Mouse (Mus musculus) forebrain, embryonic 11.5 days (tissue): Measurements from ENCODE around the gene Ccdc113. TPM values are rescaled to one million over a fixed set of nuclear protein-coding genes. Genes with fewer than 3 reads are reported as not detected.

ENCODE experiments used
- ATAC-seq: fragments of 200-750 bp; cut with Nextera tagmentation; replicated peaks from 2 replicates; pipeline ENCODE4 v1.8.0; 2017; ENCODE audit warnings: moderate TSS enrichment; ENCODE audit not compliant: low FRiP score
- DNase-seq: peaks from one replicate; pipeline ENCODE4 v3.0.0-alpha.2; 2017; ENCODE audit warnings: low spot score
- H3K27ac ChIP-seq: fragments of 300-500 bp; sonication (generic); 2 replicates; pipeline ENCODE4 v1.5.1; 2014; ENCODE audit warnings: low read depth, low read length
- H3K27me3 ChIP-seq: fragments of 300-500 bp; sonication (generic); 2 replicates; pipeline ENCODE4 v1.6.1; 2014; ENCODE audit warnings: mild to moderate bottlenecking, low read length, mixed read lengths; ENCODE audit not compliant: control insufficient read depth, insufficient read depth
- H3K36me3 ChIP-seq: fragments of 300-500 bp; sonication (generic); 2 replicates; pipeline ENCODE4 v1.6.1; 2014; ENCODE audit warnings: mild to moderate bottlenecking, low read length, moderate library complexity, mixed read lengths; ENCODE audit not compliant: control insufficient read depth, insufficient read depth
- H3K4me1 ChIP-seq: fragments of 300-500 bp; sonication (generic); replicated peaks from 2 replicates; pipeline ENCODE4 v1.6.1; 2014; ENCODE audit warnings: low read length, mixed read lengths; ENCODE audit not compliant: control insufficient read depth, insufficient read depth
- H3K4me2 ChIP-seq: fragments of 300-500 bp; sonication (generic); 2 replicates; pipeline ENCODE4 v1.6.1; 2014; ENCODE audit warnings: low read depth, mild to moderate bottlenecking, low read length, moderate library complexity, mixed read lengths; ENCODE audit not compliant: severe bottlenecking
- H3K4me3 ChIP-seq: fragments of 300-500 bp; sonication (generic); 2 replicates; pipeline ENCODE4 v1.5.1; 2014; ENCODE audit warnings: low read depth, low read length
- H3K9ac ChIP-seq: fragments of 300-500 bp; sonication (generic); 2 replicates; pipeline ENCODE4 v1.6.1; 2014; ENCODE audit warnings: low read length
- H3K9me3 ChIP-seq: fragments of 300-500 bp; sonication (generic); 2 replicates; pipeline ENCODE4 v1.6.1; 2016; ENCODE audit warnings: low read length, mixed read lengths; ENCODE audit not compliant: control insufficient read depth
- WGBS: fragments of 180-500 bp; shearing (Covaris S2); extraction: QIAGEN DNeasy Blood & Tissue Kit; methylation state at CpG from one replicate; pipeline ENCODE4 v1.1.7; 2014; 5-methylcytosine and 5-hydroxymethylcytosine counted together
- polyA plus RNA-seq: library from polyadenylated mRNA; unstranded; fragments of >200 nt; fragmentation: Nextera tagmentation; extraction: Ambion mirVana; gene quantifications from 2 replicates; pipeline ENCODE4 v1.2.1, GENCODE M21; 2014

Ccdc113 gene
- polyA plus RNA-seq, 1 experiment from 2014 or later: not detected

DNA sequence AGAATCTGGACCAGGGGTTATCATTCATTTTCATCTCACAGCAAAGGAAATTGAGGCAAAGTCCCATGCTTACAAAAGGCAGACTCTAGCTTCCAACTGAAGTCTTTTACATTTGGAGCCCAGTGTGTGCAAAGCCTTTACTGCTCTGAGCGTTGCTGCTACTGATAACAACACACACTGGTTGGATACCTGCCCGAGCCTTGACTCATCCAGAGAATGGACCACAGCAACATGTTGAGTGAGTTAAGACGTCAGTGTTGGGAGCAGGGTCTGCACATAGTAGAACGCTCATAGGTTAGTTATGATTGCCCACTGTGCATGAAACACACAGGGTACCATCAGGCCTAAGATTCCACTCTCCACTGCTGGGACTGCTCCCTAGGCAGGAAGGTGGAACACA is 9.9 kb upstream of the Ccdc113 start:
- Histone ChIP-seq H3K4me3 (no peak overlapping the region), H3K36me3 (no peaks in the 10 kb centered on the region), H3K27ac (no peak overlapping the region), H3K9ac (no peak overlapping the region), H3K4me1 (no peaks in the 10 kb centered on the region), H3K4me2 (no peak overlapping the region), H3K9me3 (no peaks in the 10 kb centered on the region), H3K27me3 (no peaks in the 10 kb centered on the region)
- WGBS: 89% methylated on average over 4 of the region's 4 CpGs
- no peak for DNase-seq
- ATAC-seq: no peak

DNA sequence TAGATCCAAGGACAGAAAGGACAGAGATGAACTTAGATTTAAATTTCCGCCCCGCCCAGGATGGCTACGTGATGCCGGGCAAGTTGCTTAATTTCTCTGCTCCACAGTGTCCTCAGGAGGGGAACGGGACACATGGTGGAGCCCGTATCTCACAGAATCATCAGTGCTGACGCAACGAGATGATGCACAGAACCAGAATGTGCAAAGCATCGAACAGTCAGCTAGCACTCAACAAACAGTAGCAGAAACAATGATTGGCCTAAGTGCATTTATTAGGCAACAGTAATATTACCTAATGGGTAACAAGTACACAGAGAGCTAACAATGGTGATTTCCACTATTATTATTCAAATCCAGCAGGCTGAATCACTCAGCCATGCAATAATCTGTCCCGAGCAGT is 5.7 kb upstream of the Ccdc113 start:
- no peak overlapping the region for H3K4me2 ChIP-seq
- no peaks in the 10 kb centered on the region for H3K36me3 ChIP-seq
- no peak overlapping the region for H3K27ac ChIP-seq
- H3K9ac ChIP-seq: no peak overlapping the region
- no peak for ATAC-seq
- no peaks in the 10 kb centered on the region for H3K9me3 ChIP-seq
- H3K4me1 ChIP-seq: no peaks in the 10 kb centered on the region
- WGBS: 83% methylated on average over 10 of the region's 10 CpGs
- DNase-seq: no peak
- H3K27me3 ChIP-seq: no peaks in the 10 kb centered on the region
- no peak overlapping the region for H3K4me3 ChIP-seq

DNA sequence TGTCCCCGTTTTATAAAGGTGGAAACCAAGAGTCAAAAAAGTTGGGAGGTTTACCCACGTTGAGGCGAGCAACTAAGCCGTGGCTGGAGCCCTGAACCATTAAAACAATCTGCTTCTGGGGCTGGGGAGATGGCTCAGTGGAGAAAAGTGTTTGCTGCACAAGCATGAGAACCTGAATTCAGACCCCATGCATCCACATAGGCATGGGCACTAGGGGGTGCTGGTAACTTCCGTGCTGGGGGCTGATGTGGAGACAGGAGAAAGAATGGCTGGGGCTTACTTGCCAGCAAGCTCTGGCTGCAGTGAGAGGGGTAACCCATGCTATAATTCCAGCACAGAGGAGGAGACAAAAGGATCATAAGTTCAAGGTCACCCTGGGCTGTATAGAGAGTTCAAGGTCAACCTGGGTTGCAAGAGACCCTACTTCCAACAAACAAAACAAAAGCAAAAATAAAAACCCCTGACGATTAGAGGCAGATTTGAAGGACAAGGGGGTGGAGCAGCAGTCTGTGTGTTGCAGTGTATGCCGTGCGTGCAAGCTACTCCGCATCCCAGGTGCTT is 5.1 kb upstream of the Ccdc113 start:
- ATAC-seq: no peak
- DNase-seq: no peak
- H3K9me3 ChIP-seq: no peaks in the 10 kb centered on the region
- no peak overlapping the region for H3K4me2 ChIP-seq
- no peaks in the 10 kb centered on the region for H3K4me1 ChIP-seq
- no peaks in the 10 kb centered on the region for H3K36me3 ChIP-seq
- no peak overlapping the region for H3K9ac ChIP-seq
- H3K4me3 ChIP-seq: no peak overlapping the region
- no peak overlapping the region for H3K27ac ChIP-seq
- no peaks in the 10 kb centered on the region for H3K27me3 ChIP-seq
- WGBS: 65% methylated on average over 9 of the region's 9 CpGs

DNA sequence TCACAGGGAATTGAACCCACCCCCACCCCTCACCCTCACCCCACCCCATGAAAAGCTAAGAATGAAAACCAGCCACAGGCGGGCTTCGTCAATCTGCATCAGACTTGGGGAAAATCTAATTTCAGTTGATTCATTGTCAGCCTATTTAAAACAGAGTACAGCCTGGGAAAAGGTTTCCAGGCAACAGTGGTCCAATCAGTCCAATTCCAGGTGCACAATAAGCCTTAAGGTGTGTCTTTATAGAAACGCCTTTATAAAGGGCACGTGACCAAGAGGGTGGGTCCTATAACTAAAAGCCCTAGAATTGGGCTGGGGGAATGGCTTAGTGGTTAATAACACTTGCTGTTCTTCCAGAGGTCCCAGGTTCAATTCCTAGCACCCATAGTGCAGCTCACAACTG is 1.7 kb upstream of the Ccdc113 start:
- Histone ChIP-seq H3K4me2 (no peak overlapping the region), H3K4me1 (no peaks in the 10 kb centered on the region), H3K4me3 (no peak overlapping the region), H3K36me3 (no peaks in the 10 kb centered on the region), H3K27me3 (no peaks in the 10 kb centered on the region), H3K27ac (no peak overlapping the region), H3K9me3 (no peaks in the 10 kb centered on the region), H3K9ac (no peak overlapping the region)
- WGBS: 63% methylated on average over 4 of the region's 4 CpGs
- no peak for DNase-seq
- no peak for ATAC-seq

DNA sequence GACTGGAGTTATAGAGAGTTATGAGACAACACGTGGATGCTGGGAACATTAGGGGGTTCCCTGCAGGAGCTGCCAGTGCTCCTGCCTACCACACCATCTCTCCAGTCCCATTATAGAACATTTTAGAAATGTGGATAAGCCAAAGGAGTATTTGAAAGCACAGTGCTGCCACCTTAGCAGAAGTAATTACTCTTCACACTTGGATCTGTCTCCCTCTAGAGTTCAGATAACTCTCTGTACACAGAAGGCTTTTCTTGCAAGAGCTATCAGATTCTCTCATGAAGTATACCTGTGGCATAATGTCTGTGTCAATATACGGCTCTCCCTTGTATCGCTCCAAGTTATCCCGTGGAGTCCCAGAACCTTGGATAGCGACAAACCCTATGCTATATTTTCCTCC is 5.6 kb downstream of the Ccdc113 start:
- no peak overlapping the region for H3K9ac ChIP-seq
- DNase-seq: no peak
- no peak overlapping the region for H3K4me3 ChIP-seq
- no peak overlapping the region for H3K4me2 ChIP-seq
- H3K4me1 ChIP-seq: no peaks in the 10 kb centered on the region
- no peak overlapping the region for H3K27ac ChIP-seq
- WGBS: 85% methylated on average over 5 of the region's 5 CpGs
- H3K27me3 ChIP-seq: no peaks in the 10 kb centered on the region
- no peaks in the 10 kb centered on the region for H3K36me3 ChIP-seq
- no peaks in the 10 kb centered on the region for H3K9me3 ChIP-seq
- no peak for ATAC-seq

DNA sequence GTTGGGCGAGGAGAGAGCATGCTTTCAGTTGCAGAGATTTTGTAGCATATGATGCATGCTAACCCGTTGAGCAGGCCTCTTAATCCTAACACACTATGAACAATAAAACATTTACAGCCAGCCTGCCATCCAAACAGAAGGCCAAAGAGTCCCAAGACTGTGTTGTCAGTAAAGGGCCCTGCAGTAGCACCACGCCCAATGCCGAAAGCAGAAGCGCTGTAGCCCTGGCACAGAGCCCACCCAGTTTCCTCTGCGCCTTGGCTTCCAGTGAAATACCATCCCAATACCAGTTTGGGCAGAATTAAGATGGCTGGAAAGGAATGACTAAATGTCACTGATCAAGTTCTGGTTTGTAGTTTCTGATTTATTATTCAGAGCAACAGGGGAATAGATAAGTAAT is 8.3 kb downstream of the Ccdc113 start:
- H3K36me3 ChIP-seq: no peaks in the 10 kb centered on the region
- H3K27me3 ChIP-seq: no peaks in the 10 kb centered on the region
- WGBS: 89% methylated on average over 6 of the region's 6 CpGs
- no peak overlapping the region for H3K9ac ChIP-seq
- H3K9me3 ChIP-seq: no peaks in the 10 kb centered on the region
- no peak overlapping the region for H3K4me2 ChIP-seq
- no peak overlapping the region for H3K4me3 ChIP-seq
- H3K4me1 ChIP-seq: no peaks in the 10 kb centered on the region
- ATAC-seq: no peak
- no peak overlapping the region for H3K27ac ChIP-seq
- no peak for DNase-seq

DNA sequence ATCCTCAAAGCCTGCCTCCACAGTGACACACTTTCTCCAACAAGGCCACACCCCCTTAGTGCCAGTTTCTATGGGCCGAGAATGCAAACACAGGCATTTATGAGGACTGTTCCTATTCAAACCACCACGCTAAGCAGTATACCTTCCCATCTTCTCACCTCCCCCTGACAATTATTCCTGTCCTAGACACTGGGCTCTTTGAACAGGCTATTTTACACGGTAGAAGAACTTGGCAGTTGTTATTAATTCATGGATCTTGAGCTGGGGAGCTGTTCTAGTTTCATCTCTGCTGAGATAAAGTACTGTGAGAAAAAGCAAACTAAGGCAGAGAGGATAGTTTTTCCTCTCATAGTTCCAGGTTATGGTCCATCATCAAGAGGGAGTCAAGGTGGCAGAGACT is 9.2 kb downstream of the Ccdc113 start:
- Histone ChIP-seq H3K27ac (no peak overlapping the region), H3K9ac (no peak overlapping the region), H3K9me3 (no peaks in the 10 kb centered on the region), H3K4me1 (no peaks in the 10 kb centered on the region), H3K36me3 (no peaks in the 10 kb centered on the region), H3K4me2 (no peak overlapping the region), H3K27me3 (no peaks in the 10 kb centered on the region), H3K4me3 (no peak overlapping the region)
- DNase-seq: no peak
- WGBS: 80% methylated on average over 3 of the region's 3 CpGs
- ATAC-seq: no peak

DNA sequence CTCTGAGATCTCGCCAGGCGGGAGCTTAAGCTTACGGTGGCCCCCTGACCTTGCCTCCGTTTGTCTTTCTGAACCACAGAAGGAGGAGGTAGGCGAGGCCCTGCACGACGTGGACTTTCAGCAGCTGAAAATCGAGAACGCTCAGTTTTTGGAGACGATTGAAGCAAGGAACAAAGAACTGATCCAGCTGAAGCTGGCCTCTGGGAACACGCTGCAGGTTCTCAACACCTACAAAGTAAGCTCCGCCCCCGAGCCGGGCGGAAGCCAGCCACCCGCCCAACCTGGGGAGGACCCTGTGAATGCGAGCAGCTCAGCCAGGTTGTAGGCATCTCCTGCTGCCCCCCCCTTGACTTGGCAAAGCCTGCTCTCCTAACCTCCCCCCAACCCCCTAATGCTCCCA is 11.9 kb downstream of the Ccdc113 start:
- H3K9me3 ChIP-seq: no peaks in the 10 kb centered on the region
- no peaks in the 10 kb centered on the region for H3K4me1 ChIP-seq
- H3K9ac ChIP-seq: no peak overlapping the region
- no peaks in the 10 kb centered on the region for H3K27me3 ChIP-seq
- DNase-seq (no peak), ATAC-seq (no peak)
- WGBS: 79% methylated on average over 17 of the region's 17 CpGs
- no peak overlapping the region for H3K27ac ChIP-seq
- no peaks in the 10 kb centered on the region for H3K36me3 ChIP-seq
- no peak overlapping the region for H3K4me3 ChIP-seq
- H3K4me2 ChIP-seq: no peak overlapping the region

DNA sequence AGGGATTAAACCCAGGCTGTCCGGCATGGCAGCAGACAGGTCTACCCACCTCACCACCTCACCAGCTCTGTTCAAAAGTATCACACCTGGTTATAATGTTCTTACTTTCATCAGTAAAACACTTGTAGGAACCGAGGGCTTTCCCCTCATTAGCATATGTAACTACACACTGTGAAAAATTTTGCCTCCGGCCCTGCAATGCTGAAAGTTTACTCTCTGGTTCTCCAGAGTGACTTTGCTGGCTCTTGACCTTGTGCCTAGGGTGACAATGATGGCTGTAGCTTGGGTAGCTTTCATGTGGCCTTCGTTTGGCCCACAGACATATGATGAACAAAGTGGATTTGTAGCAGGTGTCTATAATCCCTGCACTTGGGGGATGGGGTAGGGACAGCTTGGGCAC is 13.1 kb downstream of the Ccdc113 start:
- H3K4me1 ChIP-seq: no peaks in the 10 kb centered on the region
- ATAC-seq (no peak), DNase-seq (no peak)
- no peak overlapping the region for H3K4me3 ChIP-seq
- H3K27ac ChIP-seq: no peak overlapping the region
- H3K9me3 ChIP-seq: no peaks in the 10 kb centered on the region
- 81% methylated on average over 4 of the region's 4 CpGs for WGBS
- H3K9ac ChIP-seq: no peak overlapping the region
- no peak overlapping the region for H3K4me2 ChIP-seq
- H3K36me3 ChIP-seq: no peaks in the 10 kb centered on the region
- H3K27me3 ChIP-seq: no peaks in the 10 kb centered on the region
